Mouse (Mus musculus) neural tube, embryonic 14.5 days (tissue): ENCODE measurements around the gene Susd2. TPM values are rescaled to one million over a fixed set of nuclear protein-coding genes. Genes with fewer than 3 reads are reported as not detected.

ENCODE experiments used
- ATAC-seq: fragments of 200-750 bp; cut with Nextera tagmentation; 2 replicates; pipeline ENCODE4 v1.8.0; 2017; ENCODE audit warnings: low read depth, mild to moderate bottlenecking, moderate TSS enrichment, moderate library complexity
- H3K27ac ChIP-seq: fragments of 300-500 bp; sonication (generic); 2 replicates; pipeline ENCODE4 v1.5.1; 2014; ENCODE audit warnings: low read depth, mild to moderate bottlenecking, control low read depth, low read length, moderate library complexity, mixed read lengths
- H3K27me3 ChIP-seq: fragments of 300-500 bp; sonication (generic); 2 replicates; pipeline ENCODE4 v1.6.1; 2014; ENCODE audit warnings: low read length; ENCODE audit not compliant: control insufficient read depth, insufficient read depth
- H3K36me3 ChIP-seq: fragments of 300-500 bp; sonication (generic); 2 replicates; pipeline ENCODE4 v1.6.1; 2014; ENCODE audit warnings: low read length, mixed read lengths; ENCODE audit not compliant: control insufficient read depth, insufficient read depth
- H3K4me1 ChIP-seq: fragments of 300-500 bp; sonication (generic); 2 replicates; pipeline ENCODE4 v1.6.1; 2014; ENCODE audit warnings: low read length; ENCODE audit not compliant: control insufficient read depth, insufficient read depth
- H3K4me2 ChIP-seq: fragments of 300-500 bp; sonication (generic); 2 replicates; pipeline ENCODE4 v1.6.1; 2014; ENCODE audit warnings: mild to moderate bottlenecking, low read depth, low read length, control low read depth
- H3K4me3 ChIP-seq: fragments of 300-500 bp; sonication (generic); 2 replicates; pipeline ENCODE4 v1.5.1; 2014; ENCODE audit warnings: low read depth, low read length, control low read depth, mixed read lengths
- H3K9ac ChIP-seq: fragments of 300-500 bp; sonication (generic); replicated peaks from 2 replicates; pipeline ENCODE4 v1.6.1; 2014; ENCODE audit warnings: low read depth, mild to moderate bottlenecking, control low read depth, low read length, mixed read lengths
- H3K9me3 ChIP-seq: fragments of 300-500 bp; sonication (generic); 2 replicates; pipeline ENCODE4 v1.6.1; 2016; ENCODE audit warnings: low read length; ENCODE audit not compliant: control insufficient read depth
- WGBS: fragments of 180-500 bp; shearing (Covaris S2); extraction: QIAGEN DNeasy Blood & Tissue Kit; methylation state at CpG from one replicate; pipeline ENCODE4 v1.1.7; 2014; 5-methylcytosine and 5-hydroxymethylcytosine counted together
- polyA plus RNA-seq: library from polyadenylated mRNA; unstranded; fragments of >200 nt; fragmentation: Nextera tagmentation; extraction: Ambion mirVana; gene quantifications from 2 replicates; pipeline ENCODE4 v1.2.1, GENCODE M21; 2014

The Susd2 gene
- 9.8 and 12.3 TPM in 2 replicates for polyA plus RNA-seq

DNA sequence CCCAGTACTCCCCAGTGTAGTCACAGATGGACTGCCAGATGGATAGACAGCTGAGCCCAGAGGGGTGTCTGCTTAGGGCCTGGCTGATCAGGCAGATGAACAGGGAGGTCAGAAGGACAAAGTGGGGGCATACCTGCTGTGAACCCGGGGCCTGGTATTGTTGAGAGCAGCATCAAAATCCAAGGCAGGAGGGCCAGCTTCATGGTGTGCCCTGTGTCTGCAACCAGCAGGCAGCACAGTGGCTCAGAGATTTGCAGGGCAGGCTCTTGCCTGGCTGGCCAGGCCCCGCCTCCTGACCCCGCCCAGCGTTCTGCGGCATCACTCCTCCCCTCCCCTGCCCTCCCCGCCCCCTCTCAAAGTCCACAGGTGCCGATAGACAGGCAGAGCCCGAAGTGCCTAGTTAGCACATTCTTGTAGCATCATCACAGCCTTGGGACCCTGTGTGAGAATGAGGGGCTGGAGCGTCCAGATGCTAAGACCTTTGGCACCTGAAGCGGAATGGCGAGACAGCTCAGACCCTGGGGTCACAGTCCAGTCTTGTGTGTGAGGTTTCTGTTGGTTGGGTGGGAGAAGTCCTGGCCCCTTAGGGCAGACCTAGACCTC lies at the start of gene Susd2:
Susd2 (minus strand) TSS at position 268 of the 603 bp plus-strand sequence.
- WGBS = 6% methylated on average over 11 of the region's 11 CpGs
- peak; percentile 59 for ATAC-seq

DNA sequence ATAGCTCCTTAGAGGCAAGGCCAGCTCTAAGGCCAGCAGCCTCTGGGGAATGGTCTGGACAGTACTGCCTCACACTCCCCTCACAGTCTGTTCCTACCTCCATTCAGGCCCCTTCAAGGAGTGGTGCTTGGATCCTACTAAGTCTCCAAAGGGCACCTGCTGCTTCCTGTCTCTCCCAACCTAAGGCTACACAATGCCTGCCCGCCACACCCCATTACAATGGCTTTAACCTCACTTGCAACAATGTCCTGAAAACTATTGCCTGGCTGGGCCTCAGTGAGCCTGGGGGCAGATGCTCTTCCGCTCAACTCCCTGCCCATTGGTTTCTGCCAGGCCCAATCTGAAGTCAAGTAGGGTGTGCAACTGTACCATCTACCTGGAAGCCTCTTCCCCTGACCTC lies 44.8 kb upstream of the Susd2 start:
- H3K27ac ChIP-seq = no peak overlapping the region
- H3K9ac ChIP-seq = no peak overlapping the region
- H3K27me3 ChIP-seq = no peaks in the 10 kb centered on the region
- no peak for ATAC-seq
- 95% methylated on average over 2 of the region's 2 CpGs for WGBS
- H3K36me3 ChIP-seq = peaks cover 8% of the 10 kb centered on the region; the same call in 1 of the 2 replicates
- no peak overlapping the region for H3K4me2 ChIP-seq
- H3K4me3 ChIP-seq = no peak overlapping the region
- peaks cover 16% of the 10 kb centered on the region for H3K4me1 ChIP-seq
- H3K9me3 ChIP-seq = no peaks in the 10 kb centered on the region

More for the DNA sequence above, at the start of gene Susd2:
- Histone ChIP-seq H3K9me3 (no peaks in the 10 kb centered on the region), H3K27ac (no peak within 1 kb of the TSS), H3K36me3 (peaks cover 17% of the 10 kb centered on the region), H3K9ac (peak within 1 kb of the TSS; percentile 25; the same call in 1 of the 2 replicates), H3K4me2 (no peak within 1 kb of the TSS), H3K4me1 (peaks cover 13% of the 10 kb centered on the region), H3K27me3 (no peaks in the 10 kb centered on the region), H3K4me3 (no peak within 1 kb of the TSS)

DNA sequence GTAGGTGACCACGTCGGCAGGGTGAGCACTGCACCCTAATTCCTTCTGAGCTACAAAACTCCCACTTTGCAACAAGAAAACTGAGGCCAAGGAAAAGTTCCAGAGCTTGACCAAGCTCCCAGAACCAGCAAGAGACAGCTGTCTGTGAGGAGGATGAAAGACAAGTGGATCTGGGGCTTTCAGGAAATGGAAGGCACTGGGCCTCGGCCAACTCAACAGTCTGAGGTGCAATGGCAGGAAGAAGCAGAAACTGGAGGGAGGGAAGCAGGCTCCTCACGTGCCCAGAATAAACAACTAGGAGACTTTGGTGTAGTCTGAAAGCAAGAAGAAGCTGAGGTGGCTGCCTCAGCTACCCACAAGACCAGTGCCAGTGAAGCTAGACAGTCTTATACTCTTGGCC lies 42.9 kb upstream of the Susd2 start:
- Histone ChIP-seq H3K27ac (no peak overlapping the region), H3K27me3 (no peaks in the 10 kb centered on the region), H3K9me3 (no peaks in the 10 kb centered on the region), H3K9ac (no peak overlapping the region), H3K4me2 (no peak overlapping the region), H3K36me3 (peaks cover 5% of the 10 kb centered on the region; the same call in 1 of the 2 replicates), H3K4me1 (peaks cover 17% of the 10 kb centered on the region), H3K4me3 (no peak overlapping the region)
- 90% methylated on average over 4 of the region's 4 CpGs for WGBS
- no peak for ATAC-seq

DNA sequence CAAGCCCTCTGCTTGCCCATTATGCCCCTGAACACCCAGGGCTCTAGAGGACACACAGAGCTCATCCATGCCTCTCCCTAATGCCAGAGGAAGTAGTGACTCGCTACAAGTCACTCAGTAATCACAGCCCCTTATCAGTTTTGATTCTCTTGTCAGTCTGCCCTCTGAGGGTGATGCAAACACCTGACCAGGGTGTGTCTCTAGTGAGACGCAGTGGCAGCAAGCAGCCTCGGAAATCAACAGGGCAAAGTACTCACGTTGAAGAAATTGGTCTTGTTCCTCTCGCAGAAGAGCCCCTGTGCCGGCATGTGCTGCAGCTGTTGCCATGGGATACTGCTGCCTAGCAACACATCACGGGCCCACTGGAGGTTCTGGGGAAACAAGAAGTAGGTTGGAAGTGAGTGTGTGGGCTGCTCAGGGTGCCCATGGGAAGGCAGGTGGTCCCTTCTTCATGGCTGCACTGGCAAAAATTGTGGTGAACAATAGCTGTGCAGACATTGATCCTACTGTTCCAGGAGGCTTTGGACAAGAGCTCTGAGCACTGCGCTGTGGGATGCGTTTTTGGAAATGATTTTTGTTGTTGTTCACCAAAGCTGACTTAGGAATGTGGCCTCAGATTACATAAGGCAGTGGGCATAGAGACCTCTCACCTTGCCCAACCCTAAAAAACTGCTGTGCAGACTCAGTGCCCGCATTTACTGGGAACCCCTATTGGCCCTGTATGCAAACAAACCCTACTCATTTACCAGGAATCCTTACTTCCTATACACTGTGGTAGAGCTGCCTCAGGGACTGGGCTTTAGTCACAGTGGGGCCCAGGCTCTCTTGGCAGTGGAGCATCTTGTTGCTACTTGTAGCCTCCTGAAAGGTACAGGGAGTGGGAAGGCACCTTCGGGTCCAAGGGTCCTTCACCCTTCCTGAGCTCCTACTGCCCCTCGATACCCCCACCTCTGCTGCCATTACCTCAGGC lies 40.5 kb upstream of the Susd2 start:
- Histone ChIP-seq H3K27me3 (no peaks in the 10 kb centered on the region), H3K4me3 (no peak overlapping the region), H3K9ac (no peak overlapping the region), H3K4me2 (no peak overlapping the region), H3K4me1 (peaks cover 17% of the 10 kb centered on the region), H3K9me3 (no peaks in the 10 kb centered on the region), H3K27ac (peak overlapping the region; percentile 28), H3K36me3 (peaks cover 5% of the 10 kb centered on the region; the same call in 1 of the 2 replicates)
- peak; percentile 91 for ATAC-seq
- WGBS = 45% methylated on average over 12 of the region's 12 CpGs

DNA sequence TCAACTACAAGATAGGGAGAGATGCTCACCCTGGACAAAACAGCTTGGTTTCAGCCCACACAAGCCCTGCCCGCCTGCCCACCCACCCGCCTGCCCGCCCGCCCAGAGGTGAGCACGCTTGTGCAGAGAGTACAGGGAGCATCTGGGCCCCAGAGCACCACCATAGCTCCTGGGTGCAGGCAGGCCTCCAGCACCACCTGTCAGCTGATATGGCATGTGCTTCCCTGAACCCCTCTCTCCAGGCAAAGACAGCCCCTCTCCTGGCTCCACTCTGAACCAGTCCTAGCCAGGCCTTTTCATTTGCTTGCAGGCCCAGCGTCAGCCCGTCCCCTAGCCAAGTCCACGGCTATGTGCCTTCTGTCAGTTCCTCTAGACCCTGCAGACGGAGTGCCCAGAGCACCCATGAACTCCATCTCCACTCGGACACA lies 36.8 kb upstream of the Susd2 start:
- Histone ChIP-seq H3K36me3 (peaks cover 8% of the 10 kb centered on the region; the same call in 1 of the 2 replicates), H3K9me3 (no peaks in the 10 kb centered on the region), H3K9ac (no peak overlapping the region), H3K4me2 (no peak overlapping the region), H3K4me1 (peaks cover 17% of the 10 kb centered on the region), H3K27me3 (no peaks in the 10 kb centered on the region), H3K27ac (no peak overlapping the region), H3K4me3 (no peak overlapping the region)
- WGBS = 91% methylated on average over 10 of the region's 10 CpGs
- ATAC-seq = no peak

DNA sequence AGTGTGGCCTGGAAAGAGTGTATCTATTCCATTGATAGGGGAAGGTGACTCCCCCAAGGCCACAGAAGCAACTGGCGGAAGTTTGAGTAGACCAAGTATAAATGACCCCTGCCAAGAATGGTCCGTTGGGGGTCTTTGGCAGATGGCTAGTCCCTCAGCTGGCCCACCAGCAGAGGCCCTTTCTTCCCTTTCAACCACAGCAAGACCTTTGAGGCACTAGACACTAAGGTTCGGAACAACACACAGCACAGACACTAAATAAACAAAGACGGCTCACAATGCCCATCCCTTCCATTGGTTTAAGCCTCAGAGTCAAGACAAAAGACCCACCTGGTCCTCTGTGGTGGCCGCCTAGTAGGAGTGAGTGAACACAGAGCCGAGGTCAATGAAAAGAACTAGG lies 35.4 kb upstream of the Susd2 start:
- H3K4me1 ChIP-seq = peaks cover 6% of the 10 kb centered on the region
- no peaks in the 10 kb centered on the region for H3K27me3 ChIP-seq
- no peak overlapping the region for H3K4me3 ChIP-seq
- H3K4me2 ChIP-seq = no peak overlapping the region
- H3K36me3 ChIP-seq = peaks cover 8% of the 10 kb centered on the region; the same call in 1 of the 2 replicates
- 72% methylated on average over 6 of the region's 6 CpGs for WGBS
- H3K27ac ChIP-seq = no peak overlapping the region
- no peaks in the 10 kb centered on the region for H3K9me3 ChIP-seq
- no peak overlapping the region for H3K9ac ChIP-seq
- ATAC-seq = no peak

DNA sequence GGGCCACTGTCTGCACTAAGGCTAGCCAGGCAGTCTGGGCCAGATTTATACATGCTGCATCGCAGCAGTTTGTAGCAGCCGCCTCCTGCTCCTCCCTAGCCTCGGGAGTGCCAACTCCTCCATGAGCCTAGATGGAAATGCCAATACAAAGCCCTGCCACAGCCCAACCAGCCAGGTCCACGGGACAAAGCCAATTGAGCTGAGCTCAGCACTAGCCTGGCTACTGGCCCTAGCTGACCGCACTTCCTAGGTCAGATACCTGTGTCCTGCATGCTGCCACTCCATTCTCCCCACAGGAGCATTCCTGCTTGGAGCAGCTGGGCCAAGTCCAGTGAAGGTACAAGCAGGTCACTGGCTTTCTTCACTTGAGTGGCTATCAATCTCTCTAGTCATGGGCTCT lies 34.2 kb upstream of the Susd2 start:
- Histone ChIP-seq H3K4me2 (no peak overlapping the region), H3K4me3 (no peak overlapping the region), H3K27me3 (no peaks in the 10 kb centered on the region), H3K4me1 (no peaks in the 10 kb centered on the region), H3K36me3 (peaks cover 4% of the 10 kb centered on the region; the same call in 1 of the 2 replicates), H3K9me3 (no peaks in the 10 kb centered on the region), H3K9ac (no peak overlapping the region), H3K27ac (no peak overlapping the region)
- 96% methylated on average over 5 of the region's 5 CpGs for WGBS
- ATAC-seq = no peak

DNA sequence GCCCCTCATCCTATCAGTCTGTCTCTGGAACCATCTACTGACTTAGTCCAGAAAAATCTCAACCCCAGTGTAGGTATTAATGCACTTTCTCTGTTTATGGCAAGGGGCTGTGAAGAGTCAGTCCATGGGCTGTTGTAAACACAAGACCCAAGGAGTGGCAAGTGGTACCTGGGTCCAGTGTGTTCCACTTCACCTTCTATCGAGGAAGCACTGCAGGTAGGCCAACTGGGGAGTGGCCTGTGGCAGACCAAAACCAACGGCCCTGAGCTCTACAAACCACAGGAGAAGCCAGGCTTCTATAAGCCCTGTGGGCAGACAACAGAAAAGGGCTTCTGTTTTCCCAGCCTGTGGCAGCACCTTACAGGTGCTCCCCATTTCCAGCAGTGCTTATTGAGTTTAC lies 33.8 kb upstream of the Susd2 start:
- H3K4me1 ChIP-seq = no peaks in the 10 kb centered on the region
- WGBS = 88% methylated on average over 2 of the region's 2 CpGs
- no peak overlapping the region for H3K4me2 ChIP-seq
- H3K4me3 ChIP-seq = no peak overlapping the region
- H3K9ac ChIP-seq = no peak overlapping the region
- no peaks in the 10 kb centered on the region for H3K27me3 ChIP-seq
- H3K27ac ChIP-seq = no peak overlapping the region
- no peaks in the 10 kb centered on the region for H3K9me3 ChIP-seq
- ATAC-seq = no peak
- peaks cover 4% of the 10 kb centered on the region; the same call in 1 of the 2 replicates for H3K36me3 ChIP-seq
